Mouse (Mus musculus): ENCODE results near the gene Actrt3. TPM values are rescaled to one million over a fixed set of nuclear protein-coding genes. Genes with fewer than 3 reads are reported as not detected.

Actrt3 gene
- polyA plus RNA-seq, 1 experiment from 2014 or later, result 0.32 TPM

DNA sequence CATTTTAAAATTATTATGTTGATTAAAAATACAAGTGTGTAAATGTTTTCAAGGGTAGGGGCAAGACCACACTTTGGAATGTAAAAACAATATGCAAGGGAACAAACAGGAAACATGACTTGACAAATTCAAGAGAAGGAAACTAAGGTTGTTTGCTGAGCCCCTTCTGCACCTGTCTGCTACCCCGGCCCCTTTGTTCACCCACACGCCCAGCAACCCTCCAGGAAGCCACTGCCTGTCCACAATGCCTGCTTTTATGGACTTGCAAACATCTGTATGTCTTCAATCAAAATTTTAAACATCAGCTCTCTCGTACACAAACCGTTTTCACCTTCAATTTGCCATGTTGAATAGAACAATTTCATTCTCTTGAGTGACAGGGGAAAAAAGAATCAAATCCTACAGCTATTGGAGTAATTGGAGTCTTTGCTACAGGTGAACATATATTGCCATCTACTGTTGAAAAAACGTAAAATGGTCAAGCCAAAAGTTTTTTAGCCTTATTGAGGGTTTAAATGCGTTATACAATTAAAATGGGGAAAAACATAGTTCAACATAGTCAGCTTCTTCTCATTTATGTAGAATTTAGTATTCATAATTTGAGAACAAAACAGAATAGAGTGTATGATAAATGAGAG is 38.9 kb downstream of the Actrt3 start:
- H3K9ac ChIP-seq, result no peak overlapping the region
- WGBS, result 54% methylated on average over 6 of the region's 6 CpGs
- H3K27me3 ChIP-seq, result no peaks in the 10 kb centered on the region
- H3K9me3 ChIP-seq, result no peaks in the 10 kb centered on the region
- ATAC-seq (ENCODE audit: low read depth), result no peak
- no peaks in the 10 kb centered on the region for H3K36me3 ChIP-seq
- no peak overlapping the region for H3K4me3 ChIP-seq
- H3K4me2 ChIP-seq, result no peak overlapping the region
- H3K27ac ChIP-seq (replicated peaks), result no peak overlapping the region
- no peaks in the 10 kb centered on the region for H3K4me1 ChIP-seq (replicated peaks)

DNA sequence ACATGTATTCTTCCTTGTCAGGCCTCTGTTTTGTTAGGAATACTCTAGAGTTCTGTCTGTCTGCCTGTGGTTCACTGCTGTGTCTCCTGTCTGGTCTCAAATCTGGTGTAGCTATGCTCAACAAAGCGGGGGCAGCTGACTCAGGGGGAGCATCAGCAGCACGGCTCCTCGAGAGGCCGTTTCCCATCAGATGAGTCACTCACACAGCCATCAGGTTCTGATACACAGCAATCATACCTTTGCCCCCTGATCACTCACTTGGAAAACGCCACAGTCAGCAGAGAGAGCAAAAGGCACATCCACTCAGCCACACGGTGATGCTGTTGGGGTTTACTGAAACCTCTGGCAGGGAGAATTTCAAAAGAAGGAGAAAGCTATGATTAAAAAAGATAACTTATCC is 46.0 kb downstream of the Actrt3 start:
- no peak overlapping the region for H3K27ac ChIP-seq (replicated peaks)
- H3K9ac ChIP-seq, result no peak overlapping the region
- H3K4me3 ChIP-seq, result no peak overlapping the region
- H3K4me2 ChIP-seq, result no peak overlapping the region
- no peaks in the 10 kb centered on the region for H3K4me1 ChIP-seq (replicated peaks)
- no peaks in the 10 kb centered on the region for H3K27me3 ChIP-seq
- 79% methylated on average over 6 of the region's 6 CpGs for WGBS
- no peak for ATAC-seq (ENCODE audit: low read depth)
- H3K9me3 ChIP-seq, result no peaks in the 10 kb centered on the region
- no peaks in the 10 kb centered on the region for H3K36me3 ChIP-seq

DNA sequence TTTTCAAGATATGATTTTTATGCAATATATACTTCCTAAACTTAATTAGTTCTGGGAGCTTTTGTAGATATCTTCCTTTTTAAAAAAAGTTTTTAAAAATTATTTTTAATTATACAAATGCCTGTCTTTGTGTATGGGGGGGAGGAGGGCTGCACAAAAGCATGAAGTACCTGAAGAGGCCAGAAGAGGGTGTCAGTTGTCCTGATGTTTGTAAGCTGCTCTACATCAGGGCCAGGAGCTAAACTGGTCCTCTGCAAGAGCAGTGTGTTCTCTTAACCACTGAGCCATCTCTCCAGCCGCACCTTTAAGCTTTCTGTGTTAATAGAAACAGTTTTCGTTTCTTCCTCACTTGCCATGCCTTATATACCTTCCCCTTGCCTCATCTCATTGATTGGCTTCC is 49.5 kb downstream of the Actrt3 start:
- Histone ChIP-seq H3K36me3 (no peaks in the 10 kb centered on the region), H3K4me3 (no peak overlapping the region), H3K9me3 (no peaks in the 10 kb centered on the region), H3K27ac (replicated peaks) (no peak overlapping the region), H3K4me1 (replicated peaks) (0 out of 2 replicates have a peak, but pooled peaks cover 8% of the 10 kb centered on the region), H3K9ac (no peak overlapping the region), H3K4me2 (no peak overlapping the region), H3K27me3 (no peaks in the 10 kb centered on the region)
- WGBS, result 63% methylated on average over 2 of the region's 2 CpGs
- ATAC-seq (ENCODE audit: low read depth), result no peak

DNA sequence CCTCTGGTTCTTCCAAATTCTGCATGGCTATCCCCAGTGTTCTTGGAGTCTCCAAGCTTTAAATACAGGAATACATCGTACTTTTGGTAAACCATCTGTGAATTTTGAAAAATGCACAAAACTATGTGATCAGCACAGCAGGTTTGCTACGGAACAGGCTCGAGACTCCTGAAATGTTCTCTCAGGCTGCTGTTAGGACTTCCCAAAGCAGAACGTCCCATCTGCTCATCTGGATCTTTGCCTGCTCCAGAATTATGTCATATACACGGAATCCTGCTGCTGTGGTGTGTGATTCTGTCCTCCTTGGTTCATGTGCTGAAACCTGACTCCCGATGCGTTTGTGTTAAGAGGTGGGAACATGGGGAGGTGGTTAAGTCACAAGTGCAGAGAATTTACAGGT is 50.8 kb downstream of the Actrt3 start:
- Histone ChIP-seq H3K36me3 (no peaks in the 10 kb centered on the region), H3K9ac (no peak overlapping the region), H3K9me3 (no peaks in the 10 kb centered on the region), H3K4me3 (no peak overlapping the region), H3K27ac (replicated peaks) (no peak overlapping the region), H3K27me3 (no peaks in the 10 kb centered on the region), H3K4me1 (replicated peaks) (0 out of 2 replicates have a peak, but pooled peaks cover 8% of the 10 kb centered on the region), H3K4me2 (no peak overlapping the region)
- 82% methylated on average over 7 of the region's 7 CpGs for WGBS
- no peak for ATAC-seq (ENCODE audit: low read depth)

DNA sequence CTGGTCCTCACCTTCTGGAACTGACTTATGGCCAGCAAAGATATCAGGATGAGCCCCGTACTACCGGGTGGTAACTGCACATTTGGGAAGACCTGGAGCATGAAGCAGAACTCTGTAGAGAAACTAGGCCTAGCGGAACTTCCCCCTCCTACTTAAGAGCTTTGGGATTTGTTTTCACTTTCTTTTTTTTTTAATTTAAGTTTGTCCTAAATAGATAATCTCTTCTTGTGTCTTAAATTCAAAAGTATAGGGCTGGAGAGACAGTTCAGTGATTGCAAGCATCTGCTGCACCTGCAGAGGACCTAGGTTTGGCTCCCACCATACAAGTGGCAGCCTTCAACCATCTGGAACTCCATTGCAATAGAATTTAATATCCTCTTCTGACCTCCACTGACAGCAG is 51.8 kb downstream of the Actrt3 start, which contains the start of gene Mecom:
Gene Mecom, minus strand, starts transcription at position 101 of the 400 bp plus-strand sequence.
- Histone ChIP-seq H3K9ac (no peak within 1 kb of the TSS), H3K27me3 (no peaks in the 10 kb centered on the region), H3K4me1 (replicated peaks) (0 out of 2 replicates have a peak, but pooled peaks cover 8% of the 10 kb centered on the region), H3K27ac (replicated peaks) (no peak within 1 kb of the TSS), H3K36me3 (no peaks in the 10 kb centered on the region), H3K4me2 (peak within 1 kb of the TSS; percentile 7; the same call in 1 of the 2 replicates), H3K9me3 (no peaks in the 10 kb centered on the region), H3K4me3 (no peak within 1 kb of the TSS)
- no peak for ATAC-seq (ENCODE audit: low read depth)
- 87% methylated on average over 3 of the region's 3 CpGs for WGBS

Other genes starting within 250 kb of the Actrt3 start
- gene Mecom, start 51.9 kb downstream of the Actrt3 start, polyA plus RNA-seq (2015; fragmentation: Nextera tagmentation; extraction: Ambion mirVana), result 8.9 and 11.6 TPM in 2 replicates
- gene Mynn, start 2.1 kb upstream of the Actrt3 start, polyA plus RNA-seq (2015; fragmentation: Nextera tagmentation; extraction: Ambion mirVana), result 33.9 and 35.5 TPM in 2 replicates
- not detected in 2 replicates for gene Lrriq4, start 44.6 kb upstream of the Actrt3 start, polyA plus RNA-seq (2015; fragmentation: Nextera tagmentation; extraction: Ambion mirVana)
- gene Lrrc34, start 47.9 kb upstream of the Actrt3 start, polyA plus RNA-seq (2015; fragmentation: Nextera tagmentation; extraction: Ambion mirVana), result 0.62 and 0.78 TPM in 2 replicates
- not detected in 2 replicates for gene Lrrc31, start 99.9 kb upstream of the Actrt3 start, polyA plus RNA-seq (2015; fragmentation: Nextera tagmentation; extraction: Ambion mirVana)
- not detected in 2 replicates for gene Samd7, start 146.4 kb upstream of the Actrt3 start, polyA plus RNA-seq (2015; fragmentation: Nextera tagmentation; extraction: Ambion mirVana)
- 90.5 and 91.9 TPM in 2 replicates for gene Sec62, start 192.9 kb upstream of the Actrt3 start, polyA plus RNA-seq (2015; fragmentation: Nextera tagmentation; extraction: Ambion mirVana)